Mouse (Mus musculus) colon, adult 2 months (tissue): Measurements from ENCODE around the gene Klhdc3. TPM values are rescaled to one million over a fixed set of nuclear protein-coding genes. Genes with fewer than 3 reads are reported as not detected.

Experiments used
- polyA plus RNA-seq: library from polyadenylated mRNA; depleted of rRNA; stranded (reverse); fragments of >200 nt; gene quantifications from 2 replicates; pipeline ENCODE4 v1.2.3, GENCODE M21; 2012; rRNA removed

The Klhdc3 gene
- polyA plus RNA-seq: 74.5 and 80.0 TPM in 2 replicates

DNA sequence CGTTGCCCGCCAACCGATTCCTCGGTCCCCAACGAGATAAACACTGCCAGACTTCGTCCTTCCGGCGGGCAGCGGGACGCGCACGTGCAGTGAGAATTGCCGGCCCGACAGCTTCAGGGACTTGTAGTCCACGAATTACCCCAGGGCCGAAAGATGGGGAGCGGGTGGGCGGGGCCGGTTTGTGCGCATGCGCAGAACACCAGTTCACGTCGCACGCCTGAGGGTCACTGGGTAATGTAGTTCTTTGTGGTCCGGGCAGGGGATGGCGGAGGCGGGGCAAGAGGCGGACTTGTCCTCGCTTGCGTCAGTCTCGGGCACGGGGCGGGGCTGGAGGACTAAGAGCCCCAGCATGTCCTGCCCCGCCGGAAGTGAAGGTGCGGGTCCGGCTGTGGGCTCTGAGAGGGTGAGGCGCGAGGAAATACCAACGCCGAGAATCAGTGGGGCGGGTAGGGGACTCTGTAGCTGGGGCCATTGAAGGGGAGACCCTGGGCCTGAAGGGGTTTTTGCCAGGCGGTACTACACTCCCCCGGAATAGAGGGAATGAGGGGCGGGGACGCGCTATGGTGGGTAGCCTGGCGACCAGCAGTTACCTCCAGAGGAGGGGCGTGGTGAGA is at the start of gene Klhdc3:
Gene Klhdc3 (minus strand): TSS at position 155 of the 614 bp plus-strand sequence.

GRCm38 (mm10) chr17:46728904-46729318 is 48.2 kb upstream of the Klhdc3 start, which contains the start of gene Gnmt:
Gene Gnmt, minus strand, starts transcription at chr17:46729168.

DNA sequence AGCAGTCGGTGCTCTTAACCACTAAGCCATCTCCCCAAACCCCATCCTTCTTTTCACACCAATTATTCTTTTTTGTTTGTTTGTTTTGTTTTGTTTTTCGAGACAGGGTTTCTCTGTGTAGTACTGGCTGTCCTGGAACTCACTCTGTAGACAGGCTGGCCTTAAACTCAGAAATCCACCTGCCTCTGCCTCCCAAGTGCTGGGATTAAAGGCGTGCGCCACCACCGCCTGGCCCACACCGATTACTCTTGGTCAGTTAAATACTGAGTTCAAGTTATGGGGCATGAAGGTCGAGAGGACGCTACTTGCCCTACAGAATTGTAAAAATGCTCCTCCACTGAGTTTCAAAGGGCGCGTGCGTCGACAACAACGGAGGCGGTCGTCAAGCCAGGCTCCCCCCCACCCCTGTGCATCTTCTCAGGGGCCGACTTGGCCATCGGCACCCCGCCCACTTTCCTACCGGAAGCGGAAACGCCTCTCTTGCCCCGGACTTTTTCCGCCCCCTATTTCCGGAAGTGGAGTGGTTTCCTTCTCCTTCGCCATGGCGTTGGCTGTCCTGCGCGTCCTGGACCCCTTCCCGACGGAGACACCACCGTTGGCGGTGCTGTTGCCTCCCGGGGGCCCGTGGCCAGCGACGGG is 30.4 kb upstream of the Klhdc3 start, which contains the start of gene Pex6:
Gene Pex6 (plus strand): TSS at position 505 of the 639 bp plus-strand sequence.

DNA sequence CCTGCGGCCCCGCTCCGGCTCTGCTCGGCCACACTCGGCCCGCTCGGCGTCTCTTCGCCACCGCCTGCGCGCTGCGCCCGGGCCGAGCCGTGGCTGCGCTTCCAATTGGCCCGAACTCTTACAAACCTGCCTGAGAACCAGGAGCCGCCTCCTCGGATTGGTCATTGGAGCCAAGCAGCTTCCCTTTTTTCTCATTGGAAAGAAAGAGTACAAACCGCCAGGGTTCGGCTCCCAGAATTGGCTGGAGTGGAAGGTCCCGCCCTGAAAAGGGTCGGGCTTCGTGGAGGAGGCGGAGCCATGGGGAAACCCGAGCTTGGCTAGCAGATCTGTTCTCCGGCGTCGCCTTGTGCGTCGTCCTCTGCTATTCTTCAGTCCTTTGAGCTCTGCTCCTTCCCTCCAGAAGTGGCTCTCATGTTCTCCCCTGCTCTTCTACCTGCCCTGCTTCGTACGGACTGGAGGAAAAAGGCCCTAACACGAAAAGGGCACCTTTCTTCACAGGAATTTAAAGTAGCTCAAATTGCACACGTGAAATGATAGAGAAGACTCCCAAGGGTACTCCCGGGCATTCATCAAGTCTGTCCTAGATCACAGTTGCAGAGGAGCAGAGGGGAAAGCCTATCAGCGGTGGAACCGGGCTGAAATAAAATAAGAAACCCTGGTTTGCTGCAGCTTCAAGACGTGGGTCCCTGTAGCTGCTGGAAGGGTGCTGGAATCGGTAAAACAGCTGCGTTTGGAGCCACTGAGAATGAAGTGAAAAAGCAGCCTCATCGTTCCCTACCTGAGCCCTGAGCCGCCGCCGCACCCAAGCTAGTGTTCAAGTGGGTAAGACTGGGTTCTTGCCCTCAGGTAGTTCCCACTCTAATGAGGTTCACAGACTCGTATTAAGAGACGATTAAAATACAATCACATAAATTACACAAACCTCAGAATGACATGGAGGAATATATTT is 24.4 kb upstream of the Klhdc3 start, which contains the start of gene Ppp2r5d:
Gene Ppp2r5d (minus strand): TSS at position 225 of the 949 bp plus-strand sequence.

GRCm38 (mm10) chr17:46678416-46678815 is 2.3 kb downstream of the Klhdc3 start, which contains the start of gene Mea1:
Gene Mea1, plus strand, starts transcription at chr17:46678793.

DNA sequence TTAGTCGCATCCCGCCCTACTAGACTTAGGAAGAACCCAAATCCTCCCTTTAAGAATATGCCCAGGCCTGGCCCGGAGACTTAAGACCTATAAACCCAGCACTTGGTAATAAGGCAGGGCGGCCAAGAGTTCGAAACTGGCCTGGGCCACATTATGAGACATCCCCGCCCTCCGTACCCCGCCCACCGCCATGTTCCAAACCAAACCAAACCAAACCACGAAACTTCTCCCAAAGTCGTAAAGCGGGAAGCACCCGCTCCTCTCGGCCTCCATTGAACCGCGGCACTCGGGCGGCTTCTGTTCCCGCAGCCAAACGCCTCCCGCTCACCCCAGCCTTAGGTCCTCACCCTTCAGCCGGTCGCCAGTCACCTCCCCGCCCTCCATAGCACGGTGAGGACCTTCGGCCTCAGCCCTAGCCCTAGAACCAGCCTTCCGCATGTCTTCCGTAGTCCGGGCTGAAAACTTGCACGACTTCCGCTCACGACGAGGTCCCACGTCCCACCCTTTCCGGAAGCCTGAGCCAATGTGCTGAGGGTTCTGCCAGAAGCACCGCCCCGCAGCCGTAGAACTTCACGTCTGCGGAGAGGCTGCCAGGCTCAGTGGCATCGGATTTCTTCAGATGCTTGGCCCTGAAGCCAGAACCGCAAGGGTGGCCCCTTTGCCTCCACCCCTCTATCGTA is 6.7 kb downstream of the Klhdc3 start, which contains the start of gene Rrp36:
Gene Rrp36 (minus strand): TSS at position 503 of the 680 bp plus-strand sequence.

DNA sequence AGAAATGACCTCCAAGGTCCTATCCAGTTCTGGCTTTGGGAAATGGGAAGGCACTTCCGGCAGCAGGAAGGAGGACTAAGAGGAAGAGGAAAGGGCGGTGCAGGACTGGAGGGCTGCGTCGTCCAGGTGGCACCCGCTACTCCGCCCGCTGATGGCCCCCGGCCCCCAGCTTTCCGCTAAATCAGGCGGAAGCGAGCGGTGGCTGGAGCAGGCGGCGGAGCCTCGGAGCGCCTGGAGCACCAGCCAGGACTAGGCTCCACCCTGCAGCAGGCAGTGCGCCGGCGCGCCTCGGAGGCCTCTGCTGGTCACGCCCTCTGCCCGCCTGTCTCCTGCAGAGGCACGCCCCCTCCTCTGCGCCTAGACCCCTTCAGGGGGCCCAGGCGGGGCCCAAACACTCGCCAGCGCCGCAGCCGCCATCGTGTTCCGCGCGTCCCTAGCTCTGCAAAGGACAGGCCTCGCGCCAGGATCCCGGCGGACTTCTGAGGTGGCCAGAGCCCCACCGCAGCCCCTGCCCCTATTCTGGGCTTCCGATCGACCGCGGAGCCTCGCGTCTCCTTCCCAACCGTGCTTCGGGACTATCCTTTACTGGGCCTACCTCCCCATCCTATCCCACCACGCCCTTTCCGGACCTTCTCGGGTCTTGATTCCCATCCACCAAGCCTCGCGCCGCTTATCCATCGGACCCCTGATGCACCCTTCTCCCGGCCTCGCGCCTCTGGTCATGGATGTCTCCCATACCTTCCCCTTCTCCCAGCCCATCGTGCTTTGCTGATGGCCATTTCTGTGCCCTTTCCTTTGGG is 30.3 kb downstream of the Klhdc3 start, which contains the start of gene Cul7:
Gene Cul7 (plus strand): TSS at position 106 of the 800 bp plus-strand sequence.

DNA sequence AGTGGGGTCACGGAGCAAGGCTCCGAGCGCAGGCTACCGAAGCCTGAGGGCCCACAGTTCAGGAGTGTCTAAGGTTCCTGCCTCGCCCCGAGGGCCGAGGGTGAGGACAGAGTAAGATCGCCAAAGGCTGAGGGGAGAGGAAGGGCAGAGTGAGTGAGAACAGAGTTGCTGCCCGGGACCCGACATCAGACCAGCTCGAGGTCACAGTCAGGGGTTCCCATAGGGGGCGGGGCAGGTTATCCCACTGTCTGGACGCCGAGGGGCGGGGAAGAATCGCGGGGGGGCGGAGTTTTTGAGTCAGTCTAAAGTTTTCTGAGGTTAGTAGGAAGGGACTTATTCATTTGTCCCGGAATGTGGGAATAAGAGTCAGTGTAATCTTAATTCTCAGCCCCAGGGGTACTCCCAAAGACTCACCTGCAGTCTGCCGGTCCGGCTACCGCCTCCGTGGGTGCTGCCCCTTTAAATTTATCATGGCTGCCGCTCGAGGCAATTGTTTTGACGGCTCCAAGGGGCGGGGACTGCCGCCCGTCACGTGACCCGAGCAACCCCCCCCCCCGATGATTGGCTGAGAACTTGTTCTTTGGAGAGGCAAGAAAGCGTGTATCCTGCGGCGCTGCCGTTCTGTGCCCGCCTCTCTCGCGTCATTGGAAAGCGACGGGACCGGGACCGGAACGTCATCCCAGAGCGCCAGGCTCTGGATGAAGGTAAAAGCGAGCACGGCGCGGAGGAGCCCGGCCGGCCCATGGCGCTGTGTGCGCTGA is 35.0 kb downstream of the Klhdc3 start, which contains the start of the genes Klc4 and Mrpl2:
Gene Klc4 (minus strand): TSS at position 462 of the 761 bp plus-strand sequence.
Gene Mrpl2 (plus strand): TSS at position 669 of the 761 bp plus-strand sequence.

DNA sequence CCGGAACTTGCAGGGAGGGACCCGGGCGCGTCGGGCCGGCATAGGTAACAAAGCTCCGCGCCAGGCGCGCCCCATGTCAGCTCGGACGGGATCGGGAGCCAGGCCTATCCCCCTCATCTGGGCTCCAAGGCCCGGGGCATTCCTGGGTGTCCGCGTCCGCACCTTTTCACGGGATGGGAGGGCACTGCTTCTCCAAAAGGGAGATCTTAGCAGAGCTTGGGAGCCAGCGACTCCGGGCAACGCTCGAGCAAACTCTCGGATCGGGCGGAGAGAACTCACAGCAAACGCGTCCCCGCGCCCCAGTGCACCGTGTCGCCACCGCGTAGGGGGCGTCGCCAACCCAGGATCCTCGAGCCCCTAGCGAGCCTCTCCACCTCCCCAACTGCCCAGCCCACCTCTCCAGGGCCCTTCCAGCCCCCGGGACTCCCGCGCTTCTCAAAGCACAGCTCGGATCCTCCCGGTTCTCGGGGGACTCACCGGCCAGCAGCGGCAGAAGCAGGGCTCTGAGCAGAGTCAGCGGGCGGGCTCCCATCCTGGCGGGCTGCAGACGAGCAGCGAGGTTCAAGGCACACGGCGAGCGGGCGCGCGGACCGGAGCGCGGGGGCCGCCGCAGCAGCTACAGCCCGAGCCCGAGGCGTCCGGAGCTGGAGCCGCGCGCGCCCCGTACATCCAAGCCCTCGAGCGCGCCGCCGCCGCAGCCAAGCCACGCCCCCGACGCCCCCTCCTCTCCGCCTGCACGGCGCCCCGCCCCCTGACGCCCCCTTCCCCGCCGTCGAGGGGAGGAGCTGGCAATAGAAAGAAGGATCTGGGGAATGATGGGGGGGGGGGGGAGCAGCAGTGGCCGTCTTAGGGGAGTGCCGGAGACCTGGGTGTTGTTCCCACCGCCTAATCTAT is 51.7 kb downstream of the Klhdc3 start, which contains the start of gene Ptk7:
Gene Ptk7 (minus strand): TSS at position 714 of the 894 bp plus-strand sequence.

Other genes starting within 250 kb of the Klhdc3 start
- 0.08 TPM in 1 of 2 replicates, not detected in the other for gene Slc22a7, start 242.5 kb downstream of the Klhdc3 start, polyA plus RNA-seq
- gene Ttbk1, start 193.2 kb downstream of the Klhdc3 start, polyA plus RNA-seq: 0.38 and 0.45 TPM in 2 replicates
- 4.1 TPM in 2 replicates for gene Dnph1, start 184.2 kb downstream of the Klhdc3 start, polyA plus RNA-seq
- 12.2 and 12.8 TPM in 2 replicates for gene Cul9, start 134.5 kb downstream of the Klhdc3 start, polyA plus RNA-seq
- gene Srf, start 124.7 kb downstream of the Klhdc3 start, polyA plus RNA-seq: 229 and 257 TPM in 2 replicates
- gene Ptk7, start 51.4 kb downstream of the Klhdc3 start, polyA plus RNA-seq: 18.7 and 23.5 TPM in 2 replicates
- 104 and 125 TPM in 2 replicates for gene Klc4, start 34.9 kb downstream of the Klhdc3 start, polyA plus RNA-seq
- 114 and 139 TPM in 2 replicates for gene Mrpl2, start 34.7 kb downstream of the Klhdc3 start, polyA plus RNA-seq
- gene Cul7, start 30.6 kb downstream of the Klhdc3 start, polyA plus RNA-seq: 23.0 and 25.6 TPM in 2 replicates
- 35.6 and 39.8 TPM in 2 replicates for gene Rrp36, start 6.6 kb downstream of the Klhdc3 start, polyA plus RNA-seq
- 74.0 and 78.7 TPM in 2 replicates for gene Mea1, start 2.1 kb downstream of the Klhdc3 start, polyA plus RNA-seq
- 49.5 and 53.3 TPM in 2 replicates for gene Ppp2r5d, start 24.2 kb upstream of the Klhdc3 start, polyA plus RNA-seq
- gene Pex6, start 30.5 kb upstream of the Klhdc3 start, polyA plus RNA-seq: 90.8 and 100 TPM in 2 replicates
- gene Gnmt, start 48.3 kb upstream of the Klhdc3 start, polyA plus RNA-seq: 2.2 and 3.6 TPM in 2 replicates
- 33.1 and 38.2 TPM in 2 replicates for gene Cnpy3, start 71.3 kb upstream of the Klhdc3 start, polyA plus RNA-seq
- 0.14 TPM in 1 of 2 replicates, not detected in the other for gene Ptcra, start 82.8 kb upstream of the Klhdc3 start, polyA plus RNA-seq
- gene 2310039H08Rik, start 91.7 kb upstream of the Klhdc3 start, polyA plus RNA-seq: 173 and 174 TPM in 2 replicates
- gene Rpl7l1, start 101.8 kb upstream of the Klhdc3 start, polyA plus RNA-seq: 12.5 and 14.0 TPM in 2 replicates
- 9.0 and 9.2 TPM in 2 replicates for gene Bicral, start 177.6 kb upstream of the Klhdc3 start, polyA plus RNA-seq
- 22.9 and 29.6 TPM in 2 replicates for gene Tbcc, start 209.8 kb upstream of the Klhdc3 start, polyA plus RNA-seq
- not detected in 2 replicates for gene Prph2, start 229.5 kb upstream of the Klhdc3 start, polyA plus RNA-seq